Mouse (Mus musculus) hindbrain, embryonic 12.5 days (tissue): ENCODE measurements at regions not wholly inside any gene's neighbourhood (a gene's known extent, or its start where the extent isn't known, plus 50 kb on each side); places are given as distances from the start of the nearest gene placed in this dataset.

ENCODE experiments used
- ATAC-seq: fragments of 200-750 bp; cut with Nextera tagmentation; 2 replicates; pipeline ENCODE4 v1.8.0; 2017; ENCODE audit warnings: moderate TSS enrichment; ENCODE audit not compliant: low FRiP score
- H3K27ac ChIP-seq: fragments of 300-500 bp; sonication (generic); 2 replicates; pipeline ENCODE4 v1.5.1; 2016; ENCODE audit warnings: mild to moderate bottlenecking
- H3K27me3 ChIP-seq: fragments of 300-500 bp; sonication (generic); 2 replicates; pipeline ENCODE4 v1.6.1; 2016; ENCODE audit warnings: mild to moderate bottlenecking
- H3K36me3 ChIP-seq: fragments of 300-500 bp; sonication (generic); 2 replicates; pipeline ENCODE4 v1.6.1; 2016; ENCODE audit warnings: mild to moderate bottlenecking
- H3K4me1 ChIP-seq: fragments of 300-500 bp; sonication (generic); 2 replicates; pipeline ENCODE4 v1.6.1; 2016
- H3K4me2 ChIP-seq: fragments of 300-500 bp; sonication (generic); replicated peaks from 2 replicates; pipeline ENCODE4 v1.6.1; 2016; ENCODE audit warnings: mild to moderate bottlenecking
- H3K4me3 ChIP-seq: fragments of 300-500 bp; sonication (generic); 2 replicates; pipeline ENCODE4 v1.5.1; 2016; ENCODE audit warnings: mild to moderate bottlenecking
- H3K9ac ChIP-seq: fragments of 300-500 bp; sonication (generic); 2 replicates; pipeline ENCODE4 v1.6.1; 2016; ENCODE audit warnings: mild to moderate bottlenecking, moderate library complexity
- H3K9me3 ChIP-seq: fragments of 300-500 bp; sonication (generic); replicated peaks from 2 replicates; pipeline ENCODE4 v1.6.1; 2016; ENCODE audit warnings: mild to moderate bottlenecking
- WGBS: fragments of 180-500 bp; shearing (Covaris S2); methylation state at CpG from one replicate; pipeline ENCODE4 v1.1.7; 2016; 5-methylcytosine and 5-hydroxymethylcytosine counted together

DNA sequence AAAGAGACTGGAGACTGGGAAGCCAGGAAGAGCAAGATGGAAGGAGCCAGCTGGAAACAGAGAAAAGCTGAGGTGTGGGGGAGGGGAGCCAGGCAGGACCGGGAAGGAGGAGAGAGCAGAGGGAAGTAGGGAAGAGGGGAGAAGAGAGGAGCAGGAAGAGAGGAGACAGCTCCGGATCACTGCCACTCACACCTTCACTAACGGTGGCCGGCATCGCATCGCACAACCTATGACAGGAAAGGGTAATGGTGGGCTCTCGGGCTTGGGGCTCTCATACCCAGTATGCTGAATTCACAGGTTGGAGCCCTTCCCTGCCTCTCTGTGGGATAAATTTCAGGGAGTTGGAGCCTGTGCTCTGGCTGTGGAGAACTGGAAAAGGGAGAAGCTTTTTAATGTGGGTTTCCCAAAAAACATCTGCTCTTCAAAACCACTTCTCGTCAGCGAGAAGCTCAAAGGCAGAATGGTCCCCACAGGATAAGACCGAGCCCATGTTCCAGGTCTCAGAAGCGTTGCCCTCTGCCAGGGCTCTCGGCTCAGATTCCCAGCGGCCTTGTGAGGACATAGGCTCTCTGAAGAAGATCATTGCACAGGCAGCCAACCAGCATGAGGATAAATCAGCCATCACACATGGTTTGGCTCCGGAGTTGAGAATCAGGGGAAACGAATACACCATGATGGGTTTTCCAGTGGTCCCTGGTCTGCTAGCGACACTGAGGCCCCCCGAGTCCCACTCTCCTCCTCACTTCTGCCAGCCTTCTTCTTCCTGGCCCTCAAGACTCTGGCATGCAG lies 53.8 kb upstream of the Coro2b start:
- H3K4me2 ChIP-seq: no peak overlapping the region
- H3K4me1 ChIP-seq: 0 out of 2 replicates have a peak, but pooled peaks cover 3% of the 10 kb centered on the region
- no peaks in the 10 kb centered on the region for H3K36me3 ChIP-seq
- H3K9me3 ChIP-seq: peaks cover 6% of the 10 kb centered on the region; the same call in 1 of the 2 replicates
- no peak overlapping the region for H3K4me3 ChIP-seq
- no peak overlapping the region for H3K27ac ChIP-seq
- no peak overlapping the region for H3K9ac ChIP-seq
- ATAC-seq: no peak
- no peaks in the 10 kb centered on the region for H3K27me3 ChIP-seq
- 86% methylated on average over 17 of the region's 17 CpGs for whole genome bisulfite sequencing

DNA sequence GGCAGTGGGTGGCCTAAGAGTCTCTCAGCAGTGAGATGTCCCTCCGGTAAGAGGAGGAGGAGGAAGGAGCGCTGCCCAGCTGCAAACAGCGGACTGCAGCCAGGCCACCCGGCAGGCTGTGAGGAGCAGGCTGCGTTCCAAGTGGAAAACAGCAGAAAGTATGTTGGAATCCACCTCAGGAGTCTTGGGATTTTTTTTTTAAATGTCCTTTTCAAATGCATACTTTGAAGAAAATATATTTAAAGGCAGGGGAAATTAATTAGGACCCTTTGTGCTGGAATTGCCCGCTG lies 54.3 kb upstream of the Coro2b start:
- Histone ChIP-seq H3K9me3 (peaks cover 6% of the 10 kb centered on the region; the same call in 1 of the 2 replicates), H3K27me3 (no peaks in the 10 kb centered on the region), H3K4me2 (no peak overlapping the region), H3K4me3 (no peak overlapping the region), H3K36me3 (no peaks in the 10 kb centered on the region), H3K9ac (no peak overlapping the region), H3K27ac (no peak overlapping the region), H3K4me1 (0 out of 2 replicates have a peak, but pooled peaks cover 3% of the 10 kb centered on the region)
- WGBS: 68% methylated on average over 6 of the region's 6 CpGs
- ATAC-seq: no peak

- no peaks in the 10 kb centered on the region; the same call in 1 of the 2 replicates for H3K9me3 ChIP-seq
- H3K4me3 ChIP-seq: no peak overlapping the region
- no peak overlapping the region for H3K4me2 ChIP-seq
- H3K36me3 ChIP-seq: no peaks in the 10 kb centered on the region
- ATAC-seq: no peak
- H3K27me3 ChIP-seq: no peaks in the 10 kb centered on the region
- no peak overlapping the region for H3K9ac ChIP-seq
- 68% methylated on average over 7 of the region's 7 CpGs for WGBS
- no peaks in the 10 kb centered on the region for H3K4me1 ChIP-seq
- no peak overlapping the region for H3K27ac ChIP-seq
Measured at GRCm38 (mm10) chr9:62598056-62598455, 61.2 kb upstream of the Coro2b start.

DNA sequence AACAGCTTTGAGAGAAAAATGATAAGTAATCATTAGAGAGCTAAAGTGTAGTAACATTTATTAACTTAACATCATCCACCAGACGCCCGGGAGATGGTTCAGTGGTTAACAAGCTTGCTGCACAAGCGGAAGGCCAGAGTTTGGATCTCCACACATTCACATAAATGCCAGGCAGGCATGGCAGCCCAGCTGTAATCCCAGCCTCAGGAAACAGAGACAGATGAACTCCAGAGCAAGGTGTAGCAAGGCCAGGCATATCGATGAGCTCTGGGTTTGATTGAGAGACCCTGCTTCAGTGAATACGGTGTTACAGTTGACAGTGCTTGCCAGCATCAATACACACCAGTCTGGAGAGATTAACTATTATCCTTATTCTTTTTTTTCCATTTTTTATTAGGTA lies 62.1 kb upstream of the Coro2b start:
- H3K27ac ChIP-seq: no peak overlapping the region
- H3K4me2 ChIP-seq: no peak overlapping the region
- no peak for ATAC-seq
- no peaks in the 10 kb centered on the region for H3K27me3 ChIP-seq
- WGBS: 90% methylated on average over 5 of the region's 5 CpGs
- no peak overlapping the region for H3K4me3 ChIP-seq
- no peaks in the 10 kb centered on the region for H3K4me1 ChIP-seq
- no peaks in the 10 kb centered on the region for H3K36me3 ChIP-seq
- no peak overlapping the region for H3K9ac ChIP-seq
- H3K9me3 ChIP-seq: no peaks in the 10 kb centered on the region; the same call in 1 of the 2 replicates

- no peak overlapping the region for H3K4me3 ChIP-seq
- H3K9me3 ChIP-seq: peaks cover 5% of the 10 kb centered on the region; the same call in 1 of the 2 replicates
- no peaks in the 10 kb centered on the region for H3K36me3 ChIP-seq
- no peak overlapping the region for H3K4me2 ChIP-seq
- H3K9ac ChIP-seq: no peak overlapping the region
- no peak for ATAC-seq
- 81% methylated on average over 2 of the region's 2 CpGs for WGBS
- H3K4me1 ChIP-seq: peaks cover 25% of the 10 kb centered on the region
- H3K27me3 ChIP-seq: no peaks in the 10 kb centered on the region
- H3K27ac ChIP-seq: no peak overlapping the region
Measured at GRCm38 (mm10) chr9:62610526-62610925, 67.1 kb upstream of the Itga11 start.

GRCm38 (mm10) chr9:62611452-62611851 lies 66.2 kb upstream of the Itga11 start:
- Histone ChIP-seq H3K4me1 (peaks cover 30% of the 10 kb centered on the region), H3K9ac (no peak overlapping the region), H3K9me3 (0 out of 2 replicates have a peak, but pooled peaks cover 5% of the 10 kb centered on the region), H3K27me3 (no peaks in the 10 kb centered on the region), H3K27ac (no peak overlapping the region), H3K4me2 (no peak overlapping the region), H3K36me3 (no peaks in the 10 kb centered on the region), H3K4me3 (no peak overlapping the region)
- ATAC-seq: no peak
- 58% methylated on average over 2 of the region's 2 CpGs for WGBS

GRCm38 (mm10) chr9:62613053-62613452 lies 64.6 kb upstream of the Itga11 start:
- WGBS: 31% methylated on average over 2 of the region's 2 CpGs
- H3K36me3 ChIP-seq: no peaks in the 10 kb centered on the region
- peaks cover 30% of the 10 kb centered on the region for H3K4me1 ChIP-seq
- H3K9ac ChIP-seq: no peak overlapping the region
- peak overlapping the region; percentile 46 for H3K27ac ChIP-seq
- no peak overlapping the region for H3K4me3 ChIP-seq
- H3K9me3 ChIP-seq: 0 out of 2 replicates have a peak, but pooled peaks cover 5% of the 10 kb centered on the region
- H3K27me3 ChIP-seq: no peaks in the 10 kb centered on the region
- ATAC-seq: no peak
- no peak overlapping the region for H3K4me2 ChIP-seq

GRCm38 (mm10) chr9:62613806-62614205 lies 63.8 kb upstream of the Itga11 start:
- peaks cover 30% of the 10 kb centered on the region for H3K4me1 ChIP-seq
- no peak for ATAC-seq
- no peaks in the 10 kb centered on the region for H3K27me3 ChIP-seq
- no peak overlapping the region for H3K4me3 ChIP-seq
- 0 out of 2 replicates have a peak, but pooled peaks cover 5% of the 10 kb centered on the region for H3K9me3 ChIP-seq
- H3K9ac ChIP-seq: no peak overlapping the region
- 84% methylated on average over 8 of the region's 8 CpGs for WGBS
- no peaks in the 10 kb centered on the region for H3K36me3 ChIP-seq
- no peak overlapping the region for H3K4me2 ChIP-seq
- peak overlapping the region; percentile 46; the same call in 1 of the 2 replicates for H3K27ac ChIP-seq

GRCm38 (mm10) chr9:62614950-62615349 lies 62.7 kb upstream of the Itga11 start:
- Histone ChIP-seq H3K4me1 (peaks cover 30% of the 10 kb centered on the region), H3K4me3 (no peak overlapping the region), H3K4me2 (no peak overlapping the region), H3K9me3 (0 out of 2 replicates have a peak, but pooled peaks cover 5% of the 10 kb centered on the region), H3K27me3 (no peaks in the 10 kb centered on the region), H3K36me3 (no peaks in the 10 kb centered on the region), H3K27ac (no peak overlapping the region), H3K9ac (no peak overlapping the region)
- WGBS: 85% methylated on average over 4 of the region's 4 CpGs
- no peak for ATAC-seq

DNA sequence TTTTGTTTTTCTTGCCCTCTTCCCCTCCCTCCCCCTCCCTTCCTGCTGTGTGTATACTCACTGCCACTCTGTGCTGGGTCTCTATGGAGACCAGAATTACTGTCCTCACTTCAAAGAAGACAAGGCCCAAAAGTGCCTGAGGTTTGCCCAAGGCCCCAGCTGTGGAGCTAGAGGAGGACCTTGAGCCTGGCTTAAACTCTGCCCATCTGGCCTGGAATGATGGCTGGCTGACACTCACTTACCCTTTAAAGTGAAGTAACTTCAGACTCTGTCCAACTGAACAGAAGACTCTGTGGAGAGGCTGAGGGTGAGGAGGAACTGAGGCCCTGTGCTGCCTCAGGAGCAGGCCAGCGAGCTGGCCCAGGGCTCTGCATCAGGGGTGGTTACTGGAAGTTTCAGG lies 61.8 kb upstream of the Itga11 start:
- no peaks in the 10 kb centered on the region for H3K27me3 ChIP-seq
- ATAC-seq: no peak
- H3K9ac ChIP-seq: 0 out of 2 replicates have a peak overlapping the region, but pooled peaks have one; percentile 18
- WGBS: 50% methylated on average over 1 of the region's 1 CpGs
- H3K4me1 ChIP-seq: peaks cover 30% of the 10 kb centered on the region
- no peaks in the 10 kb centered on the region for H3K36me3 ChIP-seq
- H3K9me3 ChIP-seq: 0 out of 2 replicates have a peak, but pooled peaks cover 5% of the 10 kb centered on the region
- H3K4me2 ChIP-seq: no peak overlapping the region
- H3K27ac ChIP-seq: no peak overlapping the region
- no peak overlapping the region for H3K4me3 ChIP-seq

DNA sequence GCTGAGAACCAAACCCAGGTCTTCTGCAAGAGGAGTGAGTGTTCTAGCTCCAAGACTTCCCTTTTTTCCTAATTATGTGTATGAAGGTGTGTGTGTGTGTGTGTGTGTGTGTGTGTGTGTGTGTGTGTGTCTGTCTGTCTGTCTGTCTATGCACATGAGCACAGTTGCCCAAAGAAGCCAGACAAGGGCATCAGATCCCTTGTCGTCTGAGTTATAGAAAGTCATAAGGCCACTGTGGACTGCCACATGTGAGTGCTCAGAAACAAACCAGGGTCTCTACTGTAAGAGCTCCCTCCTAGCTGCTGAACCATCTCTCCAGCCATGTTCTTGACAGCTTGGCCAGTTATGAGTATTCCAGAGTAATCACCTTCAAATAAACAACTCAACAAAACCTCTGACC lies 58.6 kb upstream of the Itga11 start:
- Histone ChIP-seq H3K9ac (no peak overlapping the region), H3K9me3 (no peaks in the 10 kb centered on the region), H3K4me1 (peaks cover 15% of the 10 kb centered on the region), H3K36me3 (no peaks in the 10 kb centered on the region), H3K4me2 (no peak overlapping the region), H3K27me3 (no peaks in the 10 kb centered on the region), H3K4me3 (no peak overlapping the region), H3K27ac (no peak overlapping the region)
- ATAC-seq: no peak
- 77% methylated on average over 1 of the region's 1 CpGs for WGBS

GRCm38 (mm10) chr9:62620901-62621445 lies 56.7 kb upstream of the Itga11 start:
- Histone ChIP-seq H3K27me3 (no peaks in the 10 kb centered on the region), H3K9me3 (no peaks in the 10 kb centered on the region), H3K4me3 (no peak overlapping the region), H3K4me1 (peaks cover under 1% of the 10 kb centered on the region; the same call in 1 of the 2 replicates), H3K9ac (no peak overlapping the region), H3K27ac (no peak overlapping the region), H3K4me2 (no peak overlapping the region), H3K36me3 (no peaks in the 10 kb centered on the region)
- 70% methylated on average over 9 of the region's 9 CpGs for WGBS
- no peak for ATAC-seq

DNA sequence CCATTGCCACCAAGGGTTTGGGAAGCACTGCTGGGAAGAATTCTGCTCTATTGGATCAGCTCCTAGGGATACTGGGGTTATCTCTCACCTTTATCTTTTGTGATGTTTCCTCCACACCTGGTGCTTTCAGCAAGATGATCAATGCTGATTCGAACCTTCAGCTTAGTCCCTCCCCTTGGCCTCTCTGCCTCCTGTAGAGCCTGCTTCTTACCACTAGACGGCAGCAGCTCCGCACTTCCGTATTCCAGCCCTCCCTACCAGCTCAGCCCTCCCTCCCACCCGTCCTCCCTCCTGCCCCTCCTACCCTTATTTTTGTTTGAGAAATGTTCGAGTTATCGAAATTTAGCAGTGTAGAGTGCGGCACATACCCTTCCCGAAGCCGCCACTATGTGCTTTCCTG lies 55.5 kb upstream of the Itga11 start:
- WGBS: 64% methylated on average over 10 of the region's 10 CpGs
- Histone ChIP-seq H3K9me3 (no peaks in the 10 kb centered on the region), H3K9ac (no peak overlapping the region), H3K4me3 (no peak overlapping the region), H3K36me3 (no peaks in the 10 kb centered on the region), H3K27ac (no peak overlapping the region), H3K4me2 (no peak overlapping the region), H3K27me3 (no peaks in the 10 kb centered on the region), H3K4me1 (no peaks in the 10 kb centered on the region)
- no peak for ATAC-seq
